Mouse (Mus musculus) cortical plate, adult 2 months (tissue): ENCODE results near the gene Alpi. TPM values are rescaled to one million over a fixed set of nuclear protein-coding genes. Genes with fewer than 3 reads are reported as not detected.

Experiments used
- H3K27ac ChIP-seq: fragments of 200-500 bp; 2 replicates; pipeline ENCODE4 v1.5.1; 2012; ENCODE audit warnings: low read length, control low read depth, inconsistent platforms; ENCODE audit not compliant: insufficient read depth
- H3K4me1 ChIP-seq: fragments of 200-500 bp; 2 replicates; pipeline ENCODE4 v1.6.1; 2011; ENCODE audit warnings: low read length; ENCODE audit not compliant: control insufficient read depth, insufficient read depth
- H3K4me3 ChIP-seq: fragments of 200-500 bp; 2 replicates; pipeline ENCODE4 v1.5.1; 2011; ENCODE audit warnings: mild to moderate bottlenecking, low read length, control low read depth; ENCODE audit not compliant: insufficient read depth
- CTCF ChIP-seq: fragments of 200-500 bp; IDR thresholded peaks from 2 replicates; pipeline ENCODE4 v1.5.1; 2011; ENCODE audit warnings: mild to moderate bottlenecking, control low read depth, low read length; ENCODE audit not compliant: insufficient read depth; ENCODE audit errors: extremely low read depth
- POLR2A ChIP-seq: fragments of 200-500 bp; IDR thresholded peaks from 2 replicates; pipeline ENCODE4 v1.6.1; 2011; ENCODE audit warnings: mild to moderate bottlenecking, low read length, control low read depth; ENCODE audit not compliant: insufficient read depth; ENCODE audit errors: extremely low read depth
- polyA plus RNA-seq: library from polyadenylated mRNA; depleted of rRNA; stranded (reverse); fragments of >200 nt; gene quantifications from 2 replicates; pipeline ENCODE4 v1.2.3, GENCODE M21; 2012; rRNA removed

Gene Alpi
- polyA plus RNA-seq: not detected in 2 replicates

- TF ChIP-seq CTCF (no peak), POLR2A (no peak)
- H3K27ac ChIP-seq: no peak within 1 kb of the TSS
- no peaks in the 10 kb centered on the region for H3K4me1 ChIP-seq
These were observed at the start of gene Alpi for GRCm38 (mm10) chr1:87101411-87101810. TSS of gene Alpi (minus strand) at chr1:87101606.

GRCm38 (mm10) chr1:87149422-87149821 lies 48.0 kb upstream of the Alpi start:
- TF ChIP-seq POLR2A (no peak), CTCF (no peak)
- Histone ChIP-seq H3K4me1 (no peaks in the 10 kb centered on the region), H3K27ac (no peak overlapping the region), H3K4me3 (no peak overlapping the region)

More at GRCm38 (mm10) chr1:87101411-87101810, at the start of gene Alpi:
- no peak within 1 kb of the TSS for H3K4me3 ChIP-seq

- Histone ChIP-seq H3K4me3 (no peak overlapping the region), H3K4me1 (no peaks in the 10 kb centered on the region), H3K27ac (no peak overlapping the region)
- TF ChIP-seq CTCF (no peak), POLR2A (no peak)
These were observed 41.7 kb upstream of the Alpi start for GRCm38 (mm10) chr1:87143141-87143540.

- Histone ChIP-seq H3K4me3 (no peak overlapping the region), H3K4me1 (no peaks in the 10 kb centered on the region), H3K27ac (no peak overlapping the region)
- TF ChIP-seq CTCF: no peak
- TF ChIP-seq POLR2A: no peak
These were observed 41.0 kb upstream of the Alpi start for GRCm38 (mm10) chr1:87142456-87142855.

DNA sequence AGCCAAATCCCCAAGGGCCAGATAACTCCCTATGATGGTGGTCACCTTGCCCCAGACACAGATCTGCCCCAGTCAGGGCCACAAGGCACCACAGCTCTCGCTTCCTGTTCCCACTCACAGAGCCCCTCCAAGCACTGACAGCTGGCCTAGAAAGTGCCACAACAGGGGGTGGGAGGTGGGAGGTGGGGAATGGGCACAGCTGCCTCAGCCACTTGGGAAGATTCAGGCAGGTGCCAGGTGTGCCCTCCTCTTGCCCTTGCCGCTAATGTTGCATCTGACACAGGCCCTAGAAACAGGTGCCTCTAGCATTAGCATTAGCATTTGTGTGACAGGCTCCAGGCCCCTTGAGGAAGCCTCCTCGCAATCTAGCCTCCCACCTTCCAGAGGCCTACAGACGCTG lies 40.1 kb upstream of the Alpi start:
- Histone ChIP-seq H3K4me1 (no peaks in the 10 kb centered on the region), H3K4me3 (no peak overlapping the region), H3K27ac (no peak overlapping the region)
- TF ChIP-seq POLR2A (no peak), CTCF (no peak)

DNA sequence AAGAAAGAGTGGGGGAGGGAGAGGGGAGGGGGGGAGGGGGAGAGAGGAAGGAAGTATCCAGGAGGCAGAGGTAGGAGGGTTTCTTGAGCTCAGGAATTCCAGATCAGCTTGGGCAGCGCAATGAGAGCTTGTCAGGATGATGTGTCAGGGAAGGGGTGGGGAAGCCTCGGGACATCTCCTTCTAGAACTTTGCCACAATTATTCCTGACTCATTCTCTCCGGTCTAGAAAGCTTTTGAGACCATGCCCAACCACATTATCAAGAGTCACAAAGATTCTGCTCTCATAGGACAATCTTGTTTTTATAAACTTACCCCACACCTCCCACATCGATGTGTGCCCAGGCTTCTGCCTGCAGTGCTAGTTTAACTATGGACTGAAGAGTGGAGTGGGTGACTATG lies 30.4 kb upstream of the Alpi start:
- no peaks in the 10 kb centered on the region for H3K4me1 ChIP-seq
- TF ChIP-seq CTCF (no peak), POLR2A (no peak)
- H3K27ac ChIP-seq: no peak overlapping the region
- H3K4me3 ChIP-seq: no peak overlapping the region

DNA sequence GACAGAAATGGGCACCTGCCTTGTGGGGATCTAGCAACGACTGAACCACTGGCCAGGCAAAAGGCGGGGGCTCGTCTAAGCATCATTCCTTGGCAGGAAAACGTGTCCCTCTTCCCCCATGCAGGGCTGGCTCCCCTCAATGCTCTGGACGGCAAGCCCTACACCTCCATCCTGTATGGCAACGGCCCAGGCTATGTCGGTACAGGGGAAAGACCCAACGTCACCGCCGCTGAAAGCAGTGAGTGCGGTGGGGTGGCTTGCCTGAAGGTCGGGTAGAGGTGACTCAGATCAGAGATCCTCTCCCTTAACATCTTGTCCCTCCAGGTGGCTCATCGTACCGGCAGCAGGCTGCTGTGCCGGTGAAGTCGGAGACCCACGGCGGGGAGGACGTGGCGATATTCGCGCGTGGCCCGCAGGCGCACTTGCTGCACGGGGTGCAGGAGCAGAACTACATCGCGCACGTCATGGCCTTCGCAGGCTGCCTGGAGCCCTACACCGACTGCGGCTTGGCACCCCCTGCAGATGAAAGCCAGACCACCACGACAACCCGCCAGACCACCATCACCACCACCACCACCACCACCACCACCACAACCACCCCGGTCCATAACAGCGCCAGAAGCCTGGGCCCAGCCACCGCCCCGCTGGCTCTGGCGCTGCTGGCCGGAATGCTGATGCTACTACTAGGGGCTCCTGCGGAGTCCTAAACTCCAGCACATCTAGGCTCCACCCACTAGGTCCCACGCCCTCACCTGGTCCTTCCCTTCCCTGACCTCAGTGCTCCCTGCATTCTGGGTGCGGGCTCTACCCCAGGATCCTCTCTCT lies 26.0 kb upstream of the Alpi start:
- 0 out of 2 replicates have a peak overlapping the region, but pooled peaks have one; percentile 11 for H3K4me3 ChIP-seq
- H3K27ac ChIP-seq: no peak overlapping the region
- no peaks in the 10 kb centered on the region for H3K4me1 ChIP-seq
- TF ChIP-seq POLR2A (no peak), CTCF (no peak)

DNA sequence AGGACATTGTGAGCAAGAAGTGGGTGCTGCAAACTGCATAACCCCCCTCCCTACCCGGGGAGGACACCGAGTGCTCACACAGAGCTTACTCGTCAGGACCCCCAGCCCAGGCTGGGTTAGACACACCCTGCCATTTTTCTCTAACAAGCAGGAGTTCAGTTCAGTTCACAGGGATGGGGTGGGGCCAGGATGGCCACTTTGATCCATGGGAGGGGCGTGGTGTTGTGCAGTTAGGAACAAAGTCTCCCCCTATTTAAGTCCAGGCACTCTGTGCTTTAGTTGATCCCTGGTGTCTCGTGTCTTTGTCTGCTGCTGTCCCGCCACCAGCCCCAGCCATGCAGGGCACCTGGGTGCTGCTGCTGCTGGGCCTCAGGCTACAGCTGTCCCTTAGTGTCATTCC lies 23.3 kb upstream of the Alpi start, which contains the start of gene Akp3:
Gene Akp3, plus strand, starts transcription at position 301 of the 400 bp plus-strand sequence.
- no peak for TF ChIP-seq POLR2A
- TF ChIP-seq CTCF: no peak
- Histone ChIP-seq H3K4me3 (no peak within 1 kb of the TSS), H3K4me1 (no peaks in the 10 kb centered on the region)

DNA sequence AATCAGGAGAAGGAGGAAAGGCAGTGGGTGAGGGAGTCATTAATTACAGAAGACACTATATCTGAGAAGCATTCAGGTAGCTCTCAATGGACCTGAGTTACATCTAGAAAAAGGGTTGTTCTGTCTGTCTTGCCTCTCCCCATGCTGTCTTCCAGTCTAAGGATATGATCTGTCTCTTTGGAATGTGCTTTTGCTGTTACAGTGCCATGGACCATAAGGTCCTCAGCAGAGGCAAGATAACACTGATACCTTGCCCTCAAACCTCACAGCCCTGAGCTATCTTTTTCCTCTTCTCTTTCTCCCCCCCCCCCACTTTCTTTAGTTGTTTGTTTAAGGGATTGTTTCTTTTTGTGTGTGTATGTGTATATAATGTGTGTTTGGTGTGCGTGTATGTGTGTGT lies 13.4 kb upstream of the Alpi start:
- Histone ChIP-seq H3K4me3 (no peak overlapping the region), H3K4me1 (no peaks in the 10 kb centered on the region), H3K27ac (no peak overlapping the region)
- TF ChIP-seq CTCF (no peak), POLR2A (no peak)

More for the DNA sequence above, 23.3 kb upstream of the Alpi start, which contains the start of gene Akp3:
- H3K27ac ChIP-seq: no peak within 1 kb of the TSS
